Mouse (Mus musculus): Measurements from ENCODE around the gene Rnasek.

The Rnasek gene

GRCm38 (mm10) chr11:70236717-70237116 is 2.9 kb downstream of the Rnasek start:
- DNase-seq (ENCODE audit: extremely low read depth, low read depth): no peak

GRCm38 (mm10) chr11:70235254-70235900 is 4.3 kb downstream of the Rnasek start:
- no peak for DNase-seq (ENCODE audit: extremely low read depth, low read depth)

GRCm38 (mm10) chr11:70234497-70234896 is 5.1 kb downstream of the Rnasek start:
- no peak for DNase-seq (ENCODE audit: extremely low read depth, low read depth)

- DNase-seq (ENCODE audit: extremely low read depth, low read depth): no peak
Measured at GRCm38 (mm10) chr11:70234037-70234436, 5.6 kb downstream of the Rnasek start.

- DNase-seq (ENCODE audit: extremely low read depth, low read depth): no peak
Measured at GRCm38 (mm10) chr11:70233016-70233415, 6.6 kb downstream of the Rnasek start.

DNA sequence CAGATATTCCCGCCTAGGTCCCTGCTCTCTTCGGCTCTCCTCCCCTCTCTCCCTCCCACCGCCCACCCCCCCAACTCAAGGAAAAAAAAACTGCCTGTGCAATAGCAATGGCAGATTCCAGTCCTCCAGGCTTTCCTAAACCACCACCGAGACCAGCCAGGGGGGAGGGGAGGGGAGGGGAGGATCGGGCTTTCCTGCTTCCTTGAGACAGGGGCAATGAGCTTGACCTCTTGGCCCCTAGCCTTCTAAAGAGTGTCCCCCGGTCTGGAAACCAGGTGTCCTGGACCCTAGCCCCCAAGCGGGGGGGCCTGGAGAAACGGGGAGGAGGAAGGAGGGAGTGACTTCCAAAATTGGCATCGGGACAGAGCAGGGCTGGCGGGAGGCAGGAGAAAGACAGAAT is 7.1 kb downstream of the Rnasek start:
- DNase-seq (ENCODE audit: extremely low read depth, low read depth): no peak

- peak; percentile 39 for DNase-seq (ENCODE audit: extremely low read depth, low read depth)
Measured at GRCm38 (mm10) chr11:70230239-70230727, 9.4 kb downstream of the Rnasek start.

GRCm38 (mm10) chr11:70229260-70230010 is 10.2 kb downstream of the Rnasek start, which contains the start of gene Bcl6b:
Gene Bcl6b (minus strand): TSS chr11:70229798.
- DNase-seq (ENCODE audit: extremely low read depth, low read depth): no peak

DNA sequence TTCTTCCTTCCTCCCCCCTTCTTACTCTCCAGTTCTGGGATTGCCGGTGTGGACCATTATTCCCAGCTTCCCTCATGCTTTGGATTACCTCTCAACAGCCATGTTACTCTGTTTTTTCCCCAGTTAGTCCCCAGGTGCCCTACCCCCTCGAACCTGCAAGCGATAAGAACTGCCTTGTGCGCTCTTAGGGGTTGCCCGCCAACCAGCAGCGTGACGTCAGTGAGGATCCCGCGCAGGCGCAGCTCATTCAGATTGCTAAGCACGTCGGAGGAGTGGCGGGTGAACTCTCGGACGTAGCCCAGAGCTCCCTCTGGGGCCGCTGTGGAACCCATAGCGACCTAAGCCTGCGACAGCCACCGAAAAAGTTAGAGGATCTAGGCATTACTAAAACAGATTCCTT is 10.8 kb downstream of the Rnasek start:
- DNase-seq (ENCODE audit: extremely low read depth, low read depth): no peak

DNA sequence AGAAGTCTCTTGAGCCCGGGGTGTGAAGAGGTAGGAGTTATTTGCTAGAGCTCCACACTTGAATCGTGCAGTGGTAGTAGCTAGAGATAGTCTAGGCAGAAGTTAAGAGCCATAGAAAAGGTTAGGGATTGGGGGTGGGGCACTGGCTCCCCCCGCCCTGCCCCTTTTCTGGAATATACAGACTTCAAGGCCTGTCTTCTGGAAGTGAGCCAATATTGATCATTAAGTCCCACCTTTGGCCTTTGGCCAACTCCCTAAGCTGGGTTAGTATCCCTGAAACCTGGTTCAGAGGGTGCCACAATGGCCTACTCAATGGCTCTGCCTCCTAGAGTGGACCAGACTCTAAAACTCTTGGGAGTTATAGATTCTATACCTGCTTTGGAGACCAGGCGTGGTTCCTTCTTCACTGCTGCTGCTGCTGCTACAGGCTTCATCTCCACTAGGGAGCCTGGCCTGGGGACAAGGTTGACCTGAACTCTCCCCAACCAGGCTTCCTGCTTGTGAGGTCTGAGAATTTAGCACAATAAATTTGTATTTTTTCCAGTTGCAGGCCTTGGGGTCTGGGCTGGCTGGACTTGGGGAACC is 11.9 kb downstream of the Rnasek start:
- no peak for DNase-seq (ENCODE audit: extremely low read depth, low read depth)

GRCm38 (mm10) chr11:70227126-70227525 is 12.5 kb downstream of the Rnasek start:
- no peak for DNase-seq (ENCODE audit: extremely low read depth, low read depth)

DNA sequence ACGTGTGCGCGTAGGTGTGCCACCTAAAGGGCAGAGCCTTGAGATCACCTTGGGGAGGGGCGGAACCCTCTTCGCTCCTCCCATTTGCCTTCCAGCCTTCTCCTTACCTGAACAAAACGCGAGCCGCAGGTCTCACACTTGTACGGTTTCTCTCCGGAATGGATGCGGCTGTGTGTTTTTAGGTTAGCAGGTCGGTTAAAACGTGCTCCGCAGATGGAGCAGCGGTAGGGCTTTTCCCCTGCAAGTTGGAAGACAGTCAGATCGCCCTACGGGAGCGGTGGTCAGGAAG is 13.1 kb downstream of the Rnasek start:
- no peak for DNase-seq (ENCODE audit: extremely low read depth, low read depth)

DNA sequence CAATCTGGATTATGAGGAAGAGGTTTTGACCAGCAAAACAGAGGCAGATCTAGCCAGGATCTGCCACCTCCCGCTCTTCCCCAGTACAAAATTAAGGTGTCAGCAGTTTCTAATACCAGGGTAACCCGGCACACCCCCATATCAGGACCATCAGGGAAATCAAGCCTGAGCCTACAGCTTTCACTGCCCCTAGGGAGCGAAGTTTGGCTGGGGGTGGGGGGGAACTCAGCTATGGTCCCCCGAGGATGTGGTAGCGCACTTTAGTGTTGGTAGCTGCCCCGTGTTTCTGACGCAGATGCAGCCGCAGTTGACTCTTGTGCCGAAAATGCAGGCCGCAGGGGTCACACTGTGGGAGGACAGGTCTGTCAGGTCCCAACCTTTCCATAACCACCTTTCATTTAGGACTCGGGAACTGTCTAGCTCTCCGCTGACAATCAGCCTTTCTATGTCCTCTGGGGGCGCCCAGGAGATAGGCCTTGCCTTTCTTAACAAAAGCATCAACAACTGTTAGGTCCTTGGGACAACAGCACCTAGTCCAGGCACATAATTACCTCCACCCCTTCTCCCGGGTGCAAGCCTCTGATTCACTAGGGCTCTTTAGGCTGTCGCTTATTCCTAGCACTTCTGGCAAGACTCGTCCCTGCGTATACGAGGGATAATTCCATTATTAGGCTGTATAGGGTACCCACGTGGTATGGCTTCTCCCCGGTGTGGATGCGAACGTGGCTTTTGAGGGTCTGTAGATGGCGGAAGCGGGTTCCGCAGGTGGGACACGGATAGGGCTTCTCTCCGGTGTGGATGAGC is 13.6 kb downstream of the Rnasek start:
- DNase-seq (ENCODE audit: extremely low read depth, low read depth): no peak

- DNase-seq (ENCODE audit: extremely low read depth, low read depth): no peak
Measured at GRCm38 (mm10) chr11:70223724-70224123, 15.9 kb downstream of the Rnasek start.

DNA sequence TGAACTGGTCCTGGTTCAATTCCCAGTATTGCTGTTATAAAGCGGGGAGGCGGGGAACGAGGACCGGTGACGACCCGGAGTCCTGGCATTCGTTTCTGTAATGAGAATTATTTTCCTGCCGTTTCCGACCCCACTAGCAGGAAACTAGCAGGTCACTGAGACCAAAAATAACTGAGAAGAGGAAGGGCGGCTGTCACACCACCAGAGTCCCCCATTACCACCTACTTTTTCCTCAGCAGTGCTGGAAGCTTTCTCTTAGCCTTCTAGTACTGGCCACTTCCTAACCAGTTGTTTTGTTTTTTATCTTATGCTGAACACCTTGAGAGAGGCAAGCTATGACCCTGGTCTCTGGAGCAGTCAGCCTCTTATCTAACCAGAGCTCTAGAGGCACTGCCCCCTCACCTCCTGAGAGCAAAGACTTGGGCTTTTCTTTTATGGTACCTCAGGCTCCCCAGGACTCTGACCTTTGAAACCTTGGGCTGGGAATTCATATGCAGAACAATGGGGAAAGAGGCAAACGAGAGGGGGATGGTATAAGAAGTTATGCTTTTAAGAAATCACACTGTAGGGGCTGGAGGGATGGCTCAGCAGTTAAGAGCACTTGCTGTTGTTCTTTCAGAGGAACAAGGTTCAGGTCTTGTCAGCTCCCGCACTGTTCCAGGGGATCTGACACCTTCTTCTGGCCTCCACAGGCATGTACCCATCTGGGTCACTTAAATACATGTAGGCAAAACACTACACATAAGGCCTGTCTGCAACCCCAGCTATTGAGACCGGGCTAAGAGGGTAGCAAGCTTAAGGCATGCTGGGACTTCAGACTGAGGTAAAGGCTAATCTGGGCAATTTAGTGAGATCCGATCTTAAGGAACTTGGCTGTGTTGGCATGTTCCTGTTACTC is 17.8 kb downstream of the Rnasek start:
- DNase-seq (ENCODE audit: extremely low read depth, low read depth): peak; percentile 32

DNA sequence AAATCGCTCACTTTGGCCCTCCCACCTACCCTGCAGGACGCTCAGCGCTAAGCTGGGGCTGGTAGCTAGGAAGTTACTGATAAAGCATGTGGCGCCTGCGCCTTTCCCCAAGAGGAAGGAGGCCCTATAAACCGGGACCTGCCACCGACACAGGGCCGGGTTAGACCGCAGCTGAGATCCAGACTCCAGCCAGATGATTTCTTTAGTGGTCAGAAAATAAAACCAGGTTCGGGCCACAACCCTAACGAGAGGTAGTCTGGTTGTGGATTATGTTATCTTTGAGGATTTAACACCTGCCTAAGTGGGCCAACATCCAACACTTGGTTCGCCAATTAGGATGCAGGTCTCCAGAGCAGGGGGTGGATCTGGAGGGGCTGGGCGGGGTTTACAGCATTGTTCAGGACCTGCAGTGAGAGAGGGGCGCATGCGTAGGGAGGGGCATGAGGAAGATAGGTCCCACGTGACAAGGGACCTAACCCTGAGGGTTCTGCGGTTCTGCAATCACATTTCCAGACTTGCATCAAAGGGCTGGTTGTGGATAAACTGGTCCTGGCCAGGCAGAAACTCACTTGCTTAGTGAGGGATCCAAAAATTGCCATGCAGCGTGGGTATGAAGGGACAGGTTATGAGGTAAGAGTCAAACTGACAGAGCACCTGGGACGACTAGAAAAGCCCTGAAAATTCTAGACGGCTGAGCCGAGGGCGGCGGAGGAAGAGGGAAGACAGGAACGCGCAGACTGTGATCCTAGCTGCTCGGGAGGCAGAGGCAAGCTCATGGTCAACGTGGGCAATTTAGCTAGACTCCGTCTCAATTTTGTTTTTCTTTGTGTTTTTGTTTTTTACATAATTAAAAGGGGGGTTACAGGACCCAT is 18.7 kb downstream of the Rnasek start, which contains the start of gene Slc16a13:
TSS of gene Slc16a13 (minus strand) at position 334 of the 872 bp plus-strand sequence.
- peak; percentile 98 for DNase-seq (ENCODE audit: extremely low read depth, low read depth)

DNA sequence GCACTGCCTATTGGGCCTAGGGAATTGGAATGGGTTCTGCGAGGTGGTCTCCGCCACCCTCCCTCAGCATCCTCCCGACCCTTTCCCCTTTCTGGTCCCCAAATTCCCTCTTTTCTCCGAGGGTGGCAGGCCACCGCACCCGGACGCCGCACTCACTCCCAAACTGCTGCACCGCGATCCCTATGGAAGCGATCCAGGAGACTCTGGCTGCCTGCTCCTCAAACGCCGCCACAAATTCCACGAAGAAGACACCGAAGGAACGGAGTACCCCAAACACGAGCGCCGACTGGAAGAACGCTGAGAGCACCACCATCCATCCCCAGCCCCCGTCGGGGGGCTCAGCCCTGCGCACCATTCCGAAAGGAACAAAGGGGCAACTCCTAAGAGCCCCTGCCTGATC is 19.3 kb downstream of the Rnasek start:
- DNase-seq (ENCODE audit: extremely low read depth, low read depth): no peak

- no peak for DNase-seq (ENCODE audit: extremely low read depth, low read depth)
Measured at GRCm38 (mm10) chr11:70219873-70220272, 19.8 kb downstream of the Rnasek start.

GRCm38 (mm10) chr11:70218741-70219470 is 20.7 kb downstream of the Rnasek start:
- DNase-seq (ENCODE audit: extremely low read depth, low read depth): no peak

Measured in MEL-GATA-1-ER (cell line).